ENCODE assay signal across 13 mouse cellular contexts in genomic region chr3:122506343-122506916, GRCm38 (mm10).
DNase-seq lines count a peak whose midpoint lies in the region; ATAC-seq and TF ChIP-seq lines count a peak whose summit lies in the region.
"Had no signal": no experiment of that assay in that cellular context is flagged by ENCODE, and none has a peak within 500 bp of the region (broad histone marks: within the 10 kb centered on the region; RNA-seq: fewer than 3 reads in every experiment).

No protein-coding gene starts in this region.

- H3K4me3 ChIP-seq in forebrain, embryonic 15.5 days: no peak overlapping the region
- no peak overlapping the region for H3K4me3 ChIP-seq in forebrain, embryonic 10.5 days
- H3K4me3 ChIP-seq in cortical plate, adult 2 months (ENCODE audit: insufficient read depth, low read length): no peak overlapping the region
- H3K4me3 ChIP-seq in neural tube, embryonic 12.5 days: no peak overlapping the region
- H3K4me3 ChIP-seq in heart, embryonic 12.5 days: no peak overlapping the region
- H3K4me3 ChIP-seq: intestine, embryonic 15.5 days had no signal

- intact Hi-C loops in left cerebral cortex, postnatal 4 days (cut with DNase I): no loop called here

- no peaks in the 10 kb centered on the region for H3K36me3 ChIP-seq in forebrain, embryonic 15.5 days
- H3K36me3 ChIP-seq in forebrain, embryonic 10.5 days (replicated peaks): peaks cover 32% of the 10 kb centered on the region
- no peaks in the 10 kb centered on the region for H3K36me3 ChIP-seq in neural tube, embryonic 12.5 days
- H3K36me3 ChIP-seq in heart, embryonic 12.5 days: no peaks in the 10 kb centered on the region
- H3K36me3 ChIP-seq: intestine, embryonic 15.5 days had no signal

- 0 out of 2 replicates have a peak, but pooled peaks have one; percentile 2 for TF ChIP-seq POLR2A in cortical plate, adult 2 months (IDR thresholded peaks at IDR 0.05; ENCODE audit: extremely low read depth, insufficient read depth, low read length)

- H3K27me3 ChIP-seq in forebrain, embryonic 15.5 days: no peaks in the 10 kb centered on the region
- H3K27me3 ChIP-seq in forebrain, embryonic 10.5 days (ENCODE audit: poor library complexity, severe bottlenecking): no peaks in the 10 kb centered on the region
- H3K27me3 ChIP-seq in neural tube, embryonic 12.5 days (replicated peaks): no peaks in the 10 kb centered on the region
- no peaks in the 10 kb centered on the region for H3K27me3 ChIP-seq in heart, embryonic 12.5 days (replicated peaks)
- H3K27me3 ChIP-seq: intestine, embryonic 15.5 days; Patski had no signal

- no peaks in the 10 kb centered on the region for H3K9me3 ChIP-seq in forebrain, embryonic 15.5 days
- no peaks in the 10 kb centered on the region for H3K9me3 ChIP-seq in forebrain, embryonic 10.5 days
- H3K9me3 ChIP-seq in neural tube, embryonic 12.5 days: no peaks in the 10 kb centered on the region
- H3K9me3 ChIP-seq in heart, embryonic 12.5 days (replicated peaks): no peaks in the 10 kb centered on the region
- H3K9me3 ChIP-seq: intestine, embryonic 15.5 days had no signal

- ATAC-seq in forebrain, embryonic 15.5 days (replicated peaks): no peak
- peak; percentile 55; the same call in 1 of the 2 replicates for ATAC-seq in neural tube, embryonic 12.5 days (ENCODE audit: low FRiP score, low read depth)
- ATAC-seq in heart, embryonic 12.5 days (ENCODE audit: insufficient number of reproducible peaks, low FRiP score): no peak
- ATAC-seq: intestine, embryonic 15.5 days; Patski had no signal

- H3K27ac ChIP-seq in forebrain, embryonic 15.5 days (replicated peaks): peak overlapping the region; percentile 67
- H3K27ac ChIP-seq in forebrain, embryonic 10.5 days: no peak overlapping the region
- peak overlapping the region; percentile 88 for H3K27ac ChIP-seq in cortical plate, adult 2 months (ENCODE audit: insufficient read depth, low read length)
- no peak overlapping the region for H3K27ac ChIP-seq in neural tube, embryonic 12.5 days
- H3K27ac ChIP-seq in heart, embryonic 12.5 days (ENCODE audit: poor library complexity, severe bottlenecking): no peak overlapping the region
- H3K27ac ChIP-seq: intestine, embryonic 15.5 days had no signal

- no peak overlapping the region for H3K9ac ChIP-seq in forebrain, embryonic 15.5 days (replicated peaks)
- no peak overlapping the region for H3K9ac ChIP-seq in neural tube, embryonic 12.5 days
- H3K9ac ChIP-seq in heart, embryonic 12.5 days: no peak overlapping the region
- H3K9ac ChIP-seq: intestine, embryonic 15.5 days had no signal

- H3K4me1 ChIP-seq in forebrain, embryonic 15.5 days: peaks cover 8% of the 10 kb centered on the region
- peaks cover 32% of the 10 kb centered on the region for H3K4me1 ChIP-seq in forebrain, embryonic 10.5 days
- H3K4me1 ChIP-seq in cortical plate, adult 2 months (ENCODE audit: control insufficient read depth, insufficient read depth, low read length): peaks cover 1% of the 10 kb centered on the region; the same call in 1 of the 2 replicates
- H3K4me1 ChIP-seq in neural tube, embryonic 12.5 days: no peaks in the 10 kb centered on the region
- H3K4me1 ChIP-seq in heart, embryonic 12.5 days (replicated peaks): peaks cover 15% of the 10 kb centered on the region

- 74% methylated on average over 10 of the region's 10 CpGs for WGBS in forebrain, embryonic 15.5 days
- whole genome bisulfite sequencing in forebrain, embryonic 10.5 days: 93% methylated on average over 10 of the region's 10 CpGs
- WGBS in neural tube, embryonic 12.5 days: 66% methylated on average over 10 of the region's 10 CpGs
- WGBS in heart, embryonic 12.5 days: 68% methylated on average over 10 of the region's 10 CpGs

- no peak for DNase-seq in forebrain, embryonic 10.5 days (ENCODE audit: extremely low spot score, low spot score)
- DNase-seq in left cerebral cortex, adult 11 months (ENCODE audit: low spot score): peak; percentile 64
- no peak for DNase-seq in left cerebral cortex, postnatal 4 days
- no peak for DNase-seq in adrenal gland, postnatal 4 days (ENCODE audit: low spot score in 2 of 2)
- DNase-seq: adrenal gland, postnatal 25 days; gastrocnemius, postnatal 10 days; lung, postnatal 14 days had no signal

- no peak for TF ChIP-seq CTCF in cortical plate, adult 2 months (IDR thresholded peaks at IDR 0.05; ENCODE audit: extremely low read depth, insufficient read depth, low read length)

- no peak overlapping the region for H3K4me2 ChIP-seq in forebrain, embryonic 15.5 days (replicated peaks)
- no peak overlapping the region for H3K4me2 ChIP-seq in neural tube, embryonic 12.5 days (replicated peaks)
- H3K4me2 ChIP-seq in heart, embryonic 12.5 days: no peak overlapping the region
- H3K4me2 ChIP-seq: intestine, embryonic 15.5 days had no signal

Comparison
In these comparisons a context has a peak if more than half of its experiments do, and no peak if none do; other contexts are left out.
1. H3K27ac ChIP-seq: peak in forebrain, embryonic 15.5 days (single experiment) and cortical plate, adult 2 months (single experiment); none in forebrain, embryonic 10.5 days (single experiment), neural tube, embryonic 12.5 days (single experiment) and heart, embryonic 12.5 days (single experiment).